Mouse (Mus musculus): ENCODE results near the gene Zbtb16. TPM values are rescaled to one million over a fixed set of nuclear protein-coding genes. Genes with fewer than 3 reads are reported as not detected.

The Zbtb16 gene
- total and polyA plus RNA-seq, 3 experiments = 0.34 to 3.0 (median 0.90) TPM

DNA sequence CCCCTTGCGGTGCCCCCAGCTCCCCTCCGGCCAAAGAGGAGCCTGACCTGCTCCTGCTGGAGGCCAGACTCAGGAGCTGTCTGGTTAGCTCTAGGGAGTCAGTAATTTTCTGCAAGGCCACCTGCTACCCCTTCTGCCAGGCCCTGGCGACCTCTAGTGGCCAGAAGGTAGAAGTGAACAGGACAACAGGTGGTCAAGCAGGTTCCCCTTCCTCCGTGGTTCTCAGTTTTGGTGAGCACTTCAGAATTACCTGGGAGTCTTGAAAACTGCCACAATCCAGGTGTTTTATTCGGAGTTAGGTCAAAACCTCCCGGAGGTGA lies 24.5 kb upstream of the Zbtb16 start:
- in situ Hi-C loops (cut with MboI; ENCODE audit: low pct_ligation_motif_present, low pct_unique_long_range_greater_than_20kb, low sequenced_read_pairs) (loop anchor here (5.0 kb wide), 1 partner anchor 213 kb away; no protein-coding TSS in a partner anchor), dilution Hi-C loops (cut with MboI; ENCODE audit: extremely low pct_ligation_motif_present, extremely low pct_unique_long_range_greater_than_20kb, low sequenced_read_pairs) (no loop called here)
- Histone ChIP-seq H3K4me3 (replicated peaks in 1 of 3; ENCODE audit: low read depth in 2 of 3, low read length in 2 of 3, poor library complexity in 1 of 3) (no peak overlapping the region), H3K79me2 (replicated peaks; ENCODE audit: control insufficient read depth, extremely low read depth, insufficient read depth, poor library complexity, severe bottlenecking) (no peaks in the 10 kb centered on the region), H3K27me3 (replicated peaks) (peaks cover 32% of the 10 kb centered on the region), H3K9ac (ENCODE audit: insufficient read depth, low read depth) (no peak overlapping the region), H3K36me3 (replicated peaks in 1 of 2; ENCODE audit: control insufficient read depth in 1 of 2, insufficient read depth in 1 of 2, low read length in 1 of 2) (no peaks in the 10 kb centered on the region), H3K9me3 (replicated peaks; ENCODE audit: low read length) (no peaks in the 10 kb centered on the region), H3K4me1 (ENCODE audit: control insufficient read depth in 1 of 2, insufficient read depth in 2 of 2) (peaks cover 12 to 42% of the 10 kb centered on the region in 2 experiments), H3K4me2 (ENCODE audit: insufficient read depth, low read depth, poor library complexity, severe bottlenecking) (peak overlapping the region; percentile 58; the same call in 1 of the 2 replicates), H3K27ac (ENCODE audit: insufficient read depth, low read depth) (no peak overlapping the region)
- DNase-seq (ENCODE audit: extremely low read depth) = peak; percentile 79
- TF ChIP-seq POLR2A (IDR thresholded peaks at IDR 0.05; ENCODE audit: low read depth, low read length) (no peak), CHD2 (IDR thresholded peaks at IDR 0.05; ENCODE audit: low read length) (no peak), EP300 (IDR thresholded peaks at IDR 0.05; ENCODE audit: low read length) (no peak), ZKSCAN1 (IDR thresholded peaks at IDR 0.05; ENCODE audit: borderline replicate concordance, low read depth, low read length) (no peak), IRF4 (IDR thresholded peaks at IDR 0.05; ENCODE audit: low read depth, low read length) (no peak; the same call in 1 of the 2 replicates), SMC3 (IDR thresholded peaks at IDR 0.05; ENCODE audit: low read depth, low read length) (peak; percentile 95), RCOR1 (conservative IDR thresholded peaks at IDR 0.05; ENCODE audit: low read depth, low read length) (no peak), MEF2A (IDR thresholded peaks at IDR 0.05; ENCODE audit: borderline replicate concordance, low read depth, low read length) (no peak), ZNF384 (IDR thresholded peaks at IDR 0.05; ENCODE audit: low read depth, low read length) (no peak), GABPA (IDR thresholded peaks at IDR 0.05; ENCODE audit: insufficient replicate concordance, low read depth, low read length) (no peak), TBP (conservative IDR thresholded peaks at IDR 0.05; ENCODE audit: low read depth, low read length) (no peak), HCFC1 (IDR thresholded peaks at IDR 0.05; ENCODE audit: low read depth, low read length) (no peak), ZMIZ1 (IDR thresholded peaks at IDR 0.05; ENCODE audit: low read depth, low read length) (no peak), ZC3H11A (IDR thresholded peaks at IDR 0.05; ENCODE audit: low read depth, low read length) (peak; percentile 86), UBTF (IDR thresholded peaks at IDR 0.05; ENCODE audit: low read depth, low read length) (no peak), RAD21 (IDR thresholded peaks at IDR 0.05; ENCODE audit: low read depth, low read length) (peak; percentile 97), MAX (IDR thresholded peaks at IDR 0.05; ENCODE audit: low read length) (peak; percentile 39; the same call in 1 of the 2 replicates), TCF12 (IDR thresholded peaks at IDR 0.05; ENCODE audit: low read depth, low read length) (peak; percentile 46; the same call in 1 of the 2 replicates), JUN (IDR thresholded peaks at IDR 0.05; ENCODE audit: insufficient read depth, low read depth, low read length) (no peak), USF2 (conservative IDR thresholded peaks at IDR 0.05; ENCODE audit: low read depth, low read length) (no peak), PAX5 (IDR thresholded peaks at IDR 0.05; ENCODE audit: low read length) (no peak), ETS1 (conservative IDR thresholded peaks at IDR 0.05; ENCODE audit: low read depth, low read length) (no peak), KAT2A (IDR thresholded peaks at IDR 0.05; ENCODE audit: insufficient replicate concordance, low read length) (no peak), NRF1 (IDR thresholded peaks at IDR 0.05; ENCODE audit: low read depth, low read length) (no peak), MXI1 (IDR thresholded peaks at IDR 0.05; ENCODE audit: low read depth, low read length) (no peak), POLR2AphosphoS2 (IDR thresholded peaks at IDR 0.05; ENCODE audit: low read depth, low read length) (no peak), CHD1 (IDR thresholded peaks at IDR 0.05; ENCODE audit: low read depth, low read length) (no peak), NELFE (IDR thresholded peaks at IDR 0.05; ENCODE audit: low read depth, low read length) (peak; percentile 12; the same call in 1 of the 2 replicates), SIN3A (IDR thresholded peaks at IDR 0.05; ENCODE audit: low read length) (0 out of 2 replicates have a peak, but pooled peaks have one; percentile 23), E2F4 (IDR thresholded peaks at IDR 0.05; ENCODE audit: insufficient replicate concordance, low read depth, low read length) (no peak), CTCF (conservative IDR thresholded peaks at IDR 0.05 in 1 of 2, IDR thresholded peaks at IDR 0.05 in 1 of 2; ENCODE audit: low read depth in 2 of 2, low read length in 2 of 2) (peak; percentile 80 to 97), USF1 (IDR thresholded peaks at IDR 0.05; ENCODE audit: low read depth, low read length) (no peak), MAZ (IDR thresholded peaks at IDR 0.05; ENCODE audit: low read depth, low read length) (no peak), MAFK (IDR thresholded peaks at IDR 0.05; ENCODE audit: insufficient replicate concordance, low read length) (no peak), MYC (IDR thresholded peaks at IDR 0.05; ENCODE audit: low read depth, low read length) (peak; percentile 65), JUND (conservative IDR thresholded peaks at IDR 0.05; ENCODE audit: low read depth, low read length) (no peak), ELF1 (IDR thresholded peaks at IDR 0.05; ENCODE audit: low read depth, low read length) (no peak), BHLHE40 (IDR thresholded peaks at IDR 0.05; ENCODE audit: low read depth, low read length) (no peak)
